Mouse (Mus musculus) cortical plate, adult 2 months (tissue): Measurements from ENCODE around the gene Ctsw.

ENCODE experiments used
- CTCF ChIP-seq: fragments of 200-500 bp; IDR thresholded peaks from 2 replicates; pipeline ENCODE4 v1.5.1; 2011; ENCODE audit warnings: mild to moderate bottlenecking, control low read depth, low read length; ENCODE audit not compliant: insufficient read depth; ENCODE audit errors: extremely low read depth
- POLR2A ChIP-seq: fragments of 200-500 bp; IDR thresholded peaks from 2 replicates; pipeline ENCODE4 v1.6.1; 2011; ENCODE audit warnings: mild to moderate bottlenecking, low read length, control low read depth; ENCODE audit not compliant: insufficient read depth; ENCODE audit errors: extremely low read depth

GRCm38 (mm10) chr19:5474281-5475068 is 6.2 kb upstream of the Ctsw start:
- TF ChIP-seq CTCF (no peak), POLR2A (no peak)
